Mouse (Mus musculus) forebrain, embryonic 10.5 days (tissue): ENCODE data around the gene Map4k1. TPM values are rescaled to one million over a fixed set of nuclear protein-coding genes. Genes with fewer than 3 reads are reported as not detected.
A peak's percentile ranks its signal among the peaks of the same experiment; 100 is the strongest.

Source experiments
- DNase-seq: peaks from one replicate; pipeline ENCODE4 v3.0.0-alpha.2; 2017; ENCODE audit warnings: low spot score; ENCODE audit errors: extremely low spot score
- H3K27ac ChIP-seq: fragments of 300-500 bp; sonication (generic); 2 replicates; pipeline ENCODE4 v1.5.1; 2016; ENCODE audit warnings: mild to moderate bottlenecking
- H3K27me3 ChIP-seq: fragments of 300-500 bp; sonication (generic); 2 replicates; pipeline ENCODE4 v1.6.1; 2016; ENCODE audit warnings: mild to moderate bottlenecking; ENCODE audit not compliant: poor library complexity, severe bottlenecking
- H3K36me3 ChIP-seq: fragments of 300-500 bp; sonication (generic); replicated peaks from 2 replicates; pipeline ENCODE4 v1.6.1; 2016; ENCODE audit warnings: mild to moderate bottlenecking, moderate library complexity
- H3K4me1 ChIP-seq: fragments of 300-500 bp; sonication (generic); 2 replicates; pipeline ENCODE4 v1.6.1; 2016
- H3K4me3 ChIP-seq: fragments of 300-500 bp; sonication (generic); 2 replicates; pipeline ENCODE4 v1.5.1; 2016; ENCODE audit warnings: mild to moderate bottlenecking, moderate library complexity
- H3K9me3 ChIP-seq: fragments of 300-500 bp; sonication (generic); 2 replicates; pipeline ENCODE4 v1.6.1; 2016; ENCODE audit warnings: mild to moderate bottlenecking, moderate library complexity
- WGBS: fragments of 180-500 bp; shearing (Covaris S2); methylation state at CpG from one replicate; pipeline ENCODE4 v1.1.7; 2016; 5-methylcytosine and 5-hydroxymethylcytosine counted together
- polyA plus RNA-seq: library from polyadenylated mRNA; unstranded; fragments of >200 nt; fragmentation: Nextera tagmentation; extraction: Ambion mirVana; gene quantifications from 2 replicates; pipeline ENCODE4 v1.2.1, GENCODE M21; 2016

The Map4k1 gene
- polyA plus RNA-seq, 1 experiment from 2014 or later: 13.4 TPM

- H3K36me3 ChIP-seq: peaks cover 61% of the 10 kb centered on the region
- H3K27ac ChIP-seq: no peak overlapping the region
- DNase-seq: no peak
- no peaks in the 10 kb centered on the region for H3K27me3 ChIP-seq
- WGBS: 84% methylated on average over 12 of the region's 12 CpGs
- peaks cover 7% of the 10 kb centered on the region; the same call in 1 of the 2 replicates for H3K4me1 ChIP-seq
- no peaks in the 10 kb centered on the region for H3K9me3 ChIP-seq
- no peak overlapping the region for H3K4me3 ChIP-seq
These were observed 12.0 kb upstream of the Map4k1 start for GRCm38 (mm10) chr7:28969672-28970394.

GRCm38 (mm10) chr7:28971029-28971428, 10.8 kb upstream of the Map4k1 start:
- Histone ChIP-seq H3K36me3 (peaks cover 70% of the 10 kb centered on the region), H3K4me3 (no peak overlapping the region; the same call in 1 of the 2 replicates), H3K27me3 (no peaks in the 10 kb centered on the region), H3K4me1 (0 out of 2 replicates have a peak, but pooled peaks cover 7% of the 10 kb centered on the region), H3K9me3 (no peaks in the 10 kb centered on the region), H3K27ac (no peak overlapping the region)
- no peak for DNase-seq
- 85% methylated on average over 7 of the region's 7 CpGs for WGBS

GRCm38 (mm10) chr7:28971770-28972269, 10.0 kb upstream of the Map4k1 start:
- 95% methylated on average over 6 of the region's 6 CpGs for WGBS

GRCm38 (mm10) chr7:28972542-28972985, 9.3 kb upstream of the Map4k1 start:
- peak; percentile 81 for DNase-seq
- Histone ChIP-seq H3K9me3 (no peaks in the 10 kb centered on the region), H3K4me1 (0 out of 2 replicates have a peak, but pooled peaks cover 4% of the 10 kb centered on the region), H3K27ac (no peak overlapping the region), H3K27me3 (no peaks in the 10 kb centered on the region), H3K4me3 (no peak overlapping the region), H3K36me3 (peaks cover 85% of the 10 kb centered on the region)
- 69% methylated on average over 8 of the region's 8 CpGs for WGBS

More at GRCm38 (mm10) chr7:28971770-28972269, 10.0 kb upstream of the Map4k1 start:
- Histone ChIP-seq H3K4me3 (no peak overlapping the region), H3K27ac (no peak overlapping the region), H3K9me3 (no peaks in the 10 kb centered on the region), H3K27me3 (no peaks in the 10 kb centered on the region), H3K36me3 (peaks cover 78% of the 10 kb centered on the region), H3K4me1 (0 out of 2 replicates have a peak, but pooled peaks cover 5% of the 10 kb centered on the region)
- DNase-seq: no peak

GRCm38 (mm10) chr7:28973025-28973424, 8.8 kb upstream of the Map4k1 start:
- 83% methylated on average over 8 of the region's 8 CpGs for WGBS
- Histone ChIP-seq H3K9me3 (no peaks in the 10 kb centered on the region), H3K4me1 (0 out of 2 replicates have a peak, but pooled peaks cover 4% of the 10 kb centered on the region), H3K36me3 (peaks cover 90% of the 10 kb centered on the region), H3K27me3 (no peaks in the 10 kb centered on the region), H3K4me3 (no peak overlapping the region), H3K27ac (no peak overlapping the region)
- DNase-seq: no peak

- Histone ChIP-seq H3K4me1 (peaks cover 16% of the 10 kb centered on the region), H3K36me3 (peaks cover 72% of the 10 kb centered on the region), H3K4me3 (no peak overlapping the region), H3K27me3 (no peaks in the 10 kb centered on the region), H3K27ac (no peak overlapping the region), H3K9me3 (no peaks in the 10 kb centered on the region)
- 95% methylated on average over 9 of the region's 9 CpGs for WGBS
- no peak for DNase-seq
These were observed 4.3 kb upstream of the Map4k1 start for GRCm38 (mm10) chr7:28977556-28977955.

GRCm38 (mm10) chr7:28982274-28983013, 594 bp downstream of the Map4k1 start:
- 14% methylated on average over 19 of the region's 19 CpGs for WGBS
- H3K27me3 ChIP-seq: no peaks in the 10 kb centered on the region

GRCm38 (mm10) chr7:28983141-28983564, 1.3 kb downstream of the Map4k1 start:
- no peak for DNase-seq
- Histone ChIP-seq H3K4me1 (peaks cover 28% of the 10 kb centered on the region), H3K9me3 (no peaks in the 10 kb centered on the region), H3K27me3 (no peaks in the 10 kb centered on the region), H3K27ac (peak overlapping the region; percentile 92), H3K36me3 (peaks cover 21% of the 10 kb centered on the region), H3K4me3 (peak overlapping the region; percentile 89)
- WGBS: 72% methylated on average over 11 of the region's 11 CpGs

More at GRCm38 (mm10) chr7:28982274-28983013, 594 bp downstream of the Map4k1 start:
- Histone ChIP-seq H3K27ac (peak overlapping the region; percentile 92), H3K36me3 (peaks cover 28% of the 10 kb centered on the region), H3K9me3 (no peaks in the 10 kb centered on the region), H3K4me1 (peaks cover 28% of the 10 kb centered on the region), H3K4me3 (peak overlapping the region; percentile 89)
- no peak for DNase-seq

GRCm38 (mm10) chr7:28983849-28984248, 2.0 kb downstream of the Map4k1 start:
- 75% methylated on average over 4 of the region's 4 CpGs for whole genome bisulfite sequencing
- Histone ChIP-seq H3K9me3 (no peaks in the 10 kb centered on the region), H3K27me3 (no peaks in the 10 kb centered on the region), H3K27ac (no peak overlapping the region), H3K36me3 (peaks cover 14% of the 10 kb centered on the region), H3K4me1 (peaks cover 28% of the 10 kb centered on the region), H3K4me3 (no peak overlapping the region)
- no peak for DNase-seq

- Histone ChIP-seq H3K27ac (no peak overlapping the region), H3K36me3 (peaks cover 8% of the 10 kb centered on the region), H3K4me3 (no peak overlapping the region), H3K27me3 (no peaks in the 10 kb centered on the region), H3K9me3 (no peaks in the 10 kb centered on the region), H3K4me1 (peaks cover 28% of the 10 kb centered on the region)
- DNase-seq: no peak
- 93% methylated on average over 1 of the region's 1 CpGs for WGBS
These were observed 2.6 kb downstream of the Map4k1 start for GRCm38 (mm10) chr7:28984452-28984851.

- H3K9me3 ChIP-seq: no peaks in the 10 kb centered on the region
- H3K27me3 ChIP-seq: no peaks in the 10 kb centered on the region
- peaks cover 27% of the 10 kb centered on the region for H3K4me1 ChIP-seq
- no peak overlapping the region for H3K27ac ChIP-seq
- peaks cover 2% of the 10 kb centered on the region for H3K36me3 ChIP-seq
- no peak for DNase-seq
- H3K4me3 ChIP-seq: no peak overlapping the region
- 80% methylated on average over 7 of the region's 7 CpGs for WGBS
These were observed 3.4 kb downstream of the Map4k1 start for GRCm38 (mm10) chr7:28985207-28985606.

GRCm38 (mm10) chr7:28990766-28991273, 9.0 kb downstream of the Map4k1 start:
- no peaks in the 10 kb centered on the region for H3K27me3 ChIP-seq
- H3K27ac ChIP-seq: no peak overlapping the region
- H3K9me3 ChIP-seq: no peaks in the 10 kb centered on the region
- 55% methylated on average over 13 of the region's 14 CpGs for WGBS
- no peaks in the 10 kb centered on the region for H3K36me3 ChIP-seq
- H3K4me3 ChIP-seq: no peak overlapping the region
- H3K4me1 ChIP-seq: peaks cover 3% of the 10 kb centered on the region; the same call in 1 of the 2 replicates
- no peak for DNase-seq
